Mouse (Mus musculus): ENCODE data around the gene Asb4.

Asb4 gene

DNA sequence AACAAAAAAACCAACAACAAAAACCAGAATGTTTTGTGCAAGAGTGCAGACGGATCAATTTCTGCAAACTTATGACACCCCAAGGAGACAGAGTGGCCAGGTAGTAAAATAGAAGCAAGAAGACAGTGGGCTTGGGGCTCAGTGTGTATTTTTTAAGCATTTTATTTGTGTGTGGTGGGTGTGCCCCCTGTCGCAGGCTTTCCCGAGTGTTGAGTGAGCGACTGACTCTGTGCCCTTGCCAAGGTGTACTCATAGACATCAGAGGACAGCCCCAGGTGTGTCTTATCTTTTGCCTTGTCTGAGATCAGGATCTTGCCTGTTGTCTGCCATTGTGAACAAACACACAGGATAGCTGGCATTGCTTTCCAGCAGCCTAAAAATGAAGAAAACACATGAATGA lies 63.8 kb downstream of the Asb4 start:
- DNase-seq, result no peak

GRCm38 (mm10) chr6:5447546-5447945 lies 64.4 kb downstream of the Asb4 start:
- peak; percentile 3 to 12 for DNase-seq

DNA sequence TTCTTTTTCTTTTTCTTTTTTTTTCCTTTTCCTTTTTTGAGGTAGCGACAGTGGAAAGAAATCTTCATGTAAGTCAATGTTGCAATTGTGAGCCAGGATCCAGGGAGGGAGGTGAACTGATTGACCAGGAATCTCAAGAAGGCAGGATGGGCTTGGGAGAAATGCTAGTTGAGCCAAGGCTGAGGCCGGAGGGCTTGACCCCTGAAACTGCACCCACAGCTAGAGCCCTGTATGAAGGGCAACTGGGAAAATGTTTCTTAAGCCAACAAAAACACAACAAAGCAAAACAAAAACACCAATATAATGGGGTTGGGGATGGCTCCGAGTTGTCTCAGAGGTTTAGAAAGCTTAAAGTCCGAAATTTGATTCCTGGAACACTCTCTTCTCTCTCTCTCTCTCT lies 65.2 kb downstream of the Asb4 start:
- no peak for DNase-seq

DNA sequence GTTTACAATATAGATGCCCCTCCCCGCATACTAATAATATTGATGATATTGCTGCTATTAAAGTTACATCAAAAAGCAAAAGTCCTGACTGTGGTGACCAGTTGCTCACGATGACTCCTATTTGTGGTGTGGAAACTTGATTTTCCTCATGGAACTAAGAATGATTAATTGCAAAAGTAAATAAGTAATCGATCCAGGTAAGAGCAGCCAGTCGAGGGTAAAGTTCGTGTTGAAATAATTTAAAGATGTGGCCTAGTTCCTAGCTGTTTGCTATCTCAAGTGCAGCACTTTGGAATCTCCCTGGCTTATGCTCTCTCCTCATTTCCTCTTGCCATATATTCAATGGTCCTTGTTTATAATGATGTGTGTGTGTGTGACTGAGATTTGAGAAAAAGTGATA lies 66.7 kb downstream of the Asb4 start:
- DNase-seq, result no peak

DNA sequence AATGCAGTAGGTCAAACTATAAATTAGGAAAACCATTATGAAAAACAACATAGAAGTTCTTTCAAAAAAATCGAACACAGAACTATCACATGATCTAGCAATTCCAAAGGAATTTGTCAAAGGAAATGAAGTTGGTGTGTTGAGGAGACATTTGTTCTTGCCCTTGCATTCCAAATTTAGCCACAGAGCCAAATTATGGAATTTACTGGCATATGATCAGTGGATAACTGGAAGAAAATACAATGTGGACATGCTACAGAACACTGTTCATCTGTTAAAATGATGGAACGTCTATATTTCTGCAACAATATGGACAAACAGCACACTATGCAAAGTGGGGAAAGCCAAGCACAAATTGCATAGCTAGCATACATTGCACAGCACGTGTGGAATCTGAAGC lies 72.7 kb downstream of the Asb4 start:
- no peak for DNase-seq

DNA sequence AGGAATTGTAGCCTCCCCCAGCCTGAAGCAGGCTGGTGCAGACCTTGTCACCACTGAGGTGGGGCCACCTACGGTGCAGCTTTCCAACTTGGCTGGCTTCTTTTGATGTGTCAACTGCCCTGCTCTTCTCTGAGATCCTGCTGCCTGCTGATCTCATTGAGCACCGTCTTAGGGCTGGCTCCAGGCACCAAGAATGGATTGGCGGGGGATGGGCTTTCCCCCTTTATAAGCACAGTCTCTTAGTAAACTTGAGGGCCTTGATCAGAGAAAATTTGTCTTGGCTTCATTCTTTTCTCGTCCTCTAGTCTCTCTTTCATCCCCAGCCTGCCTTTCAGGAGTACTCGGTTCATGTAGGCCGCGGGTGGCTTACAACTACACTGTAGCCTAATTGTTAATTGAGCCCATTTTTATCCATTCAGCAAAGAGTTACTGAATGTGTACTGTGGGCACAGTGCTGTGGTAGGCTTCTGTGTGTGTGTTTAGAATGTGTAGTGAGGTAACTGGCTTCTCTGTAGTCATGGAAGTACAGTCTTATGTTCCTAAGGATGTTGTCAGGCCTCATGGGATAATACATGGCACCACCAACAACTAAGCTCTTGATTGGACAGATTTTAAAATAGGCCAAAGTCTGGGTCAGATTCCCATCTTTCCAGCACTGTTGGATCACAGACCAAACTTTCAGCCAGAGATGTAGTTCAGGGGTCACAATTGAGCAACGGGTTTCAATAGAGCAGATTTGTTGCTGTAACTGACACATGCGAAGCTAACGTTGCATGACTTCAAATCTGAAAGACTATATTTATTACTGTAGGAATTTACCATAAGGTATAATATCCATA lies 87.5 kb downstream of the Asb4 start:
- DNase-seq, result no peak

DNA sequence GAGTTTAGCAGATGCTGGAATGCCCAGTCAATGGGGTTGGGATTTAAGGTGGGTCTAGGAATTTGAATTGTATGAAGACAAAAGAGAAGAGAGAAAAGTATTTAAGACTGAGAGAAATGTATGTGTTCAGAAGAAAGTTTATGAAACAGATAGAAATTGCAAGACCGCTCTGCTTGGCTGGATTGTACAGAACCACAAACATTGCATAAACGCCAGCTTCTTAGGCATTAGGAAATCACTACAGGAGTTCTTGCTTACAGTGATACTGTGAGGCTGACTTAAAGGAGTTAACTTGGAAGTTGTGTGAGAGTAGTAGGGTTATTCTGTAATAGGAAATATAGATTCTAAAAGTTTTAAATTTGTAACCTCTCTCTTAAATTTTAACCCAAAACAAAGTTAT lies 89.5 kb downstream of the Asb4 start:
- DNase-seq, result no peak

GRCm38 (mm10) chr6:5474021-5474420 lies 90.8 kb downstream of the Asb4 start:
- no peak for DNase-seq

- DNase-seq, result no peak
Measured at GRCm38 (mm10) chr6:5481066-5481465, 97.9 kb downstream of the Asb4 start.

DNA sequence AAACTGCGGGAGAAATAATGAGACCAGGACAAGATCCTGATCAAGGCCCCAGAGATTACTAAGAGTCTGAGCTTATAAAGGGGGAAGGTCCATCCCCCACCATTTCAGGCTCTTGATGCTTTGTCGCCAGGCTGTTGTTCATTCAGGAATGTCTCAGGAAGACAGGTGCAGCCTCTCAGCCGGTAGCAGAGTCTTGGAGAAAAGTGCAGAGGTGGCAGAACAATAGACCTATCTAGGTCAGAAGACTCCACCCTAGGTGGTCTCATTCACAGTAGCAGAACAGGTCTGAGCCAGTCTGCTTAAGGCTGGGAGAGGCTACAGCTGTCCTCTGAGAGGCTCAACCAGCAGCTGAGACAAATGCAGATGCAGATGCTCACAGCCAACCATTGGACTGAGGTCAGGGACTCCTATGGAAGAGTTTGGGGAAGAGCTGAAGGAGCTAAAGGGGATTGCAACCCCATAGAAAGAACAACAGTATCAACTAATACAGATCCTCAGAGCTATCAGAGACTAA lies 99.1 kb downstream of the Asb4 start:
- no peak for DNase-seq
